Mouse (Mus musculus): ENCODE measurements around the gene Tbc1d10a. TPM values are rescaled to one million over a fixed set of nuclear protein-coding genes. Genes with fewer than 3 reads are reported as not detected.
A peak's percentile ranks its signal among the peaks of the same experiment; 100 is the strongest.

The Tbc1d10a gene
- total and polyA plus RNA-seq, 2 experiments from 2014 or later, result 31.9 to 48.4 TPM

DNA sequence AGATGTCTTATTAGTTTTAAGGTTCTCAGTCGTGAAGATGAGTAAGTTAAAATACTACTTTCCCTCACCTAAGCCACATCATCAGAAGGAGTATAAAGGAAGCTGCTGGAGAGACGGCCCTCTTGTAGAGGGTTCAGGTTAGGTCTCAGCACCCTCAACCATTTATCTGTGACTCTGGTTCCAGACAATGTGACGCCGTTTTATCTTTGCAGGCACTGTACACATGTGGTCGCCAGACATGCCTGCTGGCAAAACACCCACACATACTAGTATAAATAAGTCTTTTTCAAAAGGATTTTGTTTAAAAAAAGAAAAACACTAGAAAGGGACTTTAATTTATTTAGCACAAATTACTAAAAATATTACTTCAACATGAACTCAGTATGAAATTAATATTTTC, 30.9 kb upstream of the Tbc1d10a start:
- 86% methylated on average over 5 of the region's 5 CpGs for WGBS
- Histone ChIP-seq H3K36me3 (ENCODE audit: insufficient read depth, low read length) (0 out of 2 replicates have a peak, but pooled peaks cover 3% of the 10 kb centered on the region), H3K27ac (ENCODE audit: low read depth, low read length) (no peak overlapping the region), H3K9me3 (ENCODE audit: low read length) (no peaks in the 10 kb centered on the region), H3K4me3 (ENCODE audit: low read depth, low read length) (no peak overlapping the region), H3K4me2 (ENCODE audit: low read depth, low read length, poor library complexity, severe bottlenecking) (no peak overlapping the region), H3K4me1 (ENCODE audit: insufficient read depth, low read length) (0 out of 2 replicates have a peak, but pooled peaks cover 4% of the 10 kb centered on the region), H3K27me3 (ENCODE audit: insufficient read depth, low read length) (no peaks in the 10 kb centered on the region), H3K9ac (replicated peaks; ENCODE audit: low read length, poor library complexity, severe bottlenecking) (no peak overlapping the region)
- no peak for DNase-seq (ENCODE audit: low spot score)
- ATAC-seq (ENCODE audit: low FRiP score), result no peak
- TF ChIP-seq CTCF (IDR thresholded peaks at IDR 0.05), result no peak

DNA sequence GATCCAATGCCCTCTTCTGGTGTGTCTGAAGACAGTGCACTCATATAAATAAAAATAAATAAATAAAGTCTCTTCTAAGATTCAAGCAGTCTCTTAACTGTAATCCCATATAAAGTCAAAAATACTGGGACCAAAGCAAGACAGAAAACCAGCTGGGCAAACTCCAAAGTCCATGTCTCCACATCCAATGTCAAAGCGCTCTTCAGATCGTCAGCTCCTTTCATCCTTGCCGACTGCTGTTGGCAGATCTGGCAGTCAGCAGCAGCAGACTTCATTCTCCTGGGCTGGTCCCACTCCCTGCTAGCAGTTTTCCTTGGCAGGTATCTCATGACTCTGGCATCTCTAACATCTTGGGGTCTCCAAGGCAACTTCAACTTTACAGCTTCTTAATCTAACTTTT, 27.9 kb upstream of the Tbc1d10a start:
- Histone ChIP-seq H3K36me3 (ENCODE audit: insufficient read depth, low read length) (peaks cover 9% of the 10 kb centered on the region), H3K27ac (ENCODE audit: low read depth, low read length) (no peak overlapping the region), H3K9me3 (ENCODE audit: low read length) (no peaks in the 10 kb centered on the region), H3K9ac (replicated peaks; ENCODE audit: low read length, poor library complexity, severe bottlenecking) (no peak overlapping the region), H3K27me3 (ENCODE audit: insufficient read depth, low read length) (no peaks in the 10 kb centered on the region), H3K4me2 (ENCODE audit: low read depth, low read length, poor library complexity, severe bottlenecking) (peak overlapping the region; percentile 6; the same call in 1 of the 2 replicates), H3K4me1 (ENCODE audit: insufficient read depth, low read length) (peaks cover 11% of the 10 kb centered on the region; the same call in 1 of the 2 replicates), H3K4me3 (ENCODE audit: low read depth, low read length) (no peak overlapping the region)
- no peak for ATAC-seq (ENCODE audit: low FRiP score)
- no peak for TF ChIP-seq CTCF (IDR thresholded peaks at IDR 0.05)
- DNase-seq (ENCODE audit: low spot score), result no peak
- 78% methylated on average over 3 of the region's 3 CpGs for WGBS

DNA sequence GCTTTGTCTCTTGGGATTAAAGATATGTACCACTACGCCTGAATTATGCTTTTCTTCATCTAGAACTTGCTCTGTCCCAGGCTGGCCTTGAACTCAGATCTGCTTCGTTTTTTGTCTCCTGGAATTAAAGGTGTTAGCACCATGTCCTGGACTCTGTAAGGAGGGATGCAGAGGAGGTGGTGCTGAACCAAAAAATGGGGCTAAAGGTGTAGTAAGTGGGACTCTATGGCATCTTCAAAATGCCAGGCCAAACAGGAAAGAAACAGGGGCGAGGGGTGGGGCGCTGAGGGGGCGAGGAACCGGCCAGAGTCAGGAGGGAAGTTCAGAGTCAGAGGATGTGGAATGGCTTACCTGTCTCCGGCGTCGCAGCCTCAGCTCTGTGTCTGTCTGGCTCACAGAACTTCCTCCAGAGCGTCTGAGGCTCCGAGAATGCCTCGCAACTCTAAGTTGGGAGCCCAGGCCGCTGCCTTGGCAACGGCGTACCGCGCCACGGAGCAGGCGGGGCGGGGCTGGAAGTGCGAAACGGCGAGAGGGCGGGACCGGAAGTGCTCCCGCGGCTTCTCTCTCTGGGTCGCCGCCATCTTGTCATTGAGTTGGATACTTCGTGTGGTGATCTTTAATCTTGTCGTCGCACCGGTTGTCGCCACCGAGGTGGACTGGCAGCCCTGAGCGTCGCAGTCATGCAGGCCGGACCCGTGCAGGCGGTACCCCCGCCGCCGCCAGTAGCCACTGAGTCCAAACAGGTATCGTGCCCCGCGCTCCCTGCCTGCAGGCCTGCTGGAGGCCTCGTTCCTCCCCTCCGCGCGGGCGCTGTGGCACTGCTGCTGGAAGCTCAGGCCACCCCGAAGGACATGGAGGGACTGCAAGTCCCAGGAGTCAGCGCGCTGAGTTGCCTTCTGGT, 26.5 kb upstream of the Tbc1d10a start, which contains the start of the genes Ccdc157 and Sf3a1:
Ccdc157 (minus strand) TSS at position 486 of the 901 bp plus-strand sequence.
Sf3a1 (plus strand) TSS at position 543 of the 901 bp plus-strand sequence.
- no peak; the same call in 1 of the 2 replicates for TF ChIP-seq CTCF (IDR thresholded peaks at IDR 0.05)
- H3K27me3 ChIP-seq (ENCODE audit: insufficient read depth, low read length), result no peaks in the 10 kb centered on the region
- peaks cover 11% of the 10 kb centered on the region; the same call in 1 of the 2 replicates for H3K4me1 ChIP-seq (ENCODE audit: insufficient read depth, low read length)
- peak; percentile 96 for ATAC-seq (ENCODE audit: low FRiP score)
- H3K9ac ChIP-seq (replicated peaks; ENCODE audit: low read length, poor library complexity, severe bottlenecking), result peak within 1 kb of the TSS; percentile 91
- H3K4me3 ChIP-seq (ENCODE audit: low read depth, low read length), result peak within 1 kb of the TSS; percentile 75
- H3K36me3 ChIP-seq (ENCODE audit: insufficient read depth, low read length), result peaks cover 18% of the 10 kb centered on the region
- no peaks in the 10 kb centered on the region for H3K9me3 ChIP-seq (ENCODE audit: low read length)
- peak; percentile 96 for DNase-seq (ENCODE audit: low spot score)
- WGBS, result 2% methylated on average over 54 of the region's 54 CpGs
- peak within 1 kb of the TSS; percentile 83 for H3K4me2 ChIP-seq (ENCODE audit: low read depth, low read length, poor library complexity, severe bottlenecking)
- H3K27ac ChIP-seq (ENCODE audit: low read depth, low read length), result peak within 1 kb of the TSS; percentile 95

DNA sequence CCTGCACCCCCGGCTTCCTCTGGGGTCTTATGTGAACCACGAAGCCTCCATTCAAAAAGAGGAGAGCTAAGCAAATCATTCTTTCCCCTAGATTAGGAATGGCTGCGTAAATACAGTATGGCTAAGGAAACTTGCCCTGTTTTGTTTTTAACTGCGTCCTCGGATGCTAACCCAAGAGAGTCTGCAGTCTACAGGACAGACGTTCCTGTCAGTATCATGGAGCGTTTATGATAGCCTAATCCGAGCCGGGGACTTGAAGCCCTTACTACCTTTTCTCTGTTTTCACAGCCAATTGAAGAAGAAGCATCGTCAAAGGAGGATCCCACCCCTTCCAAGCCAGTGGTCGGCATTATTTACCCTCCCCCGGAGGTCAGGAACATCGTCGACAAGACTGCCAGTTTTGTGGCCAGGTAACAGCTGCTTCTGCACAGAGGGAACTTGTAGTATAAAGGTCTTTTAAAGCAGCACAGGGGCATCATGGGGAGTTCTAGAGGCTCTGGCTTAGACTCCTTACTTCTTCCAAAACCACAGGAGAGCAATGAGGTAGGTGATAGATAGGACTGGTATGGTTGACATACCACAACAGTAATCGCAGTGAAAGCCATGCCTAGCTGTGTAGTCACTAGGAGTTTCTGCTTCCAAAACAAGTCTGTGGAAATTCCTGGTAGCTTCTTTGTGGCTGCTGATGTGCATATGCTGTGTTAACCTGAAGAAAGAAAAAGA, 25.7 kb upstream of the Tbc1d10a start:
- H3K4me1 ChIP-seq (ENCODE audit: insufficient read depth, low read length), result peaks cover 11% of the 10 kb centered on the region; the same call in 1 of the 2 replicates
- no peaks in the 10 kb centered on the region for H3K27me3 ChIP-seq (ENCODE audit: insufficient read depth, low read length)
- peaks cover 24% of the 10 kb centered on the region for H3K36me3 ChIP-seq (ENCODE audit: insufficient read depth, low read length)
- DNase-seq (ENCODE audit: low spot score), result no peak
- no peak for ATAC-seq (ENCODE audit: low FRiP score)
- no peak for TF ChIP-seq CTCF (IDR thresholded peaks at IDR 0.05)
- 6% methylated on average over 15 of the region's 15 CpGs for WGBS
- H3K4me3 ChIP-seq (ENCODE audit: low read depth, low read length), result peak overlapping the region; percentile 75
- peak overlapping the region; percentile 95 for H3K27ac ChIP-seq (ENCODE audit: low read depth, low read length)
- peak overlapping the region; percentile 83 for H3K4me2 ChIP-seq (ENCODE audit: low read depth, low read length, poor library complexity, severe bottlenecking)
- peak overlapping the region; percentile 91 for H3K9ac ChIP-seq (replicated peaks; ENCODE audit: low read length, poor library complexity, severe bottlenecking)
- no peaks in the 10 kb centered on the region for H3K9me3 ChIP-seq (ENCODE audit: low read length)

DNA sequence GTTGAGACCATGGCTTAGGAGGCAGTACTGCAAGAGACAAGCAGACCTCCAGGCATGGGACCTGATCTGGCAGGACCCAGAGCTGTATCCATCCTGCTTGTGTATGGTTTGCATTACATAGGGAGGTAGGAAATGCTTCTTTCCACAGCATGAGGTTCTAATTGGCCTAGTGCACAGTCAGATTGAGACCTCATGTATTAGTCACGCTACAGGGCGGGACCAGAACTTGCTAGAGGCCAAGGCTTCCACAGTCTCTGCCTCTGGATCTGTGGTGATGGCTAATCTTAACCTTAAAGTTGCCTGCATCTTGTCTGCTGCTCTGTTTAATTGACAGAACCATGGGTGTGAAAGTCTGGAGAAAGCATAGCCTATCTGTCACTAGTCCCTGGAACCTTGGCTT, 21.9 kb upstream of the Tbc1d10a start:
- Histone ChIP-seq H3K36me3 (ENCODE audit: insufficient read depth, low read length) (peaks cover 50% of the 10 kb centered on the region), H3K4me2 (ENCODE audit: low read depth, low read length, poor library complexity, severe bottlenecking) (no peak overlapping the region), H3K4me1 (ENCODE audit: insufficient read depth, low read length) (peaks cover 9% of the 10 kb centered on the region; the same call in 1 of the 2 replicates), H3K27ac (ENCODE audit: low read depth, low read length) (no peak overlapping the region), H3K4me3 (ENCODE audit: low read depth, low read length) (no peak overlapping the region), H3K9ac (replicated peaks; ENCODE audit: low read length, poor library complexity, severe bottlenecking) (no peak overlapping the region), H3K27me3 (ENCODE audit: insufficient read depth, low read length) (no peaks in the 10 kb centered on the region), H3K9me3 (ENCODE audit: low read length) (no peaks in the 10 kb centered on the region)
- TF ChIP-seq CTCF (IDR thresholded peaks at IDR 0.05), result no peak
- 81% methylated on average over 2 of the region's 2 CpGs for WGBS
- DNase-seq (ENCODE audit: low spot score) (no peak), ATAC-seq (ENCODE audit: low FRiP score) (no peak)

Measured in midbrain, postnatal 0 days (tissue).